Mouse (Mus musculus): ENCODE measurements at regions not wholly inside any gene's neighbourhood (a gene's known extent, or its start where the extent isn't known, plus 50 kb on each side); places are given as distances from the start of the nearest gene placed in this dataset.
"Not testable (repeated sequence)": the region's sequence is repeated elsewhere in the genome, so short reads cannot be mapped to it uniquely, and the experiment has no call there.

GRCm38 (mm10) chr3:83416536-83416935, 288.8 kb downstream of the Dchs2 start:
- no peak for DNase-seq (ENCODE audit: extremely low spot score, low spot score)

- no peak for DNase-seq (ENCODE audit: extremely low spot score, low spot score)
Observed at GRCm38 (mm10) chr3:83424267-83424666, 296.5 kb downstream of the Dchs2 start.

- DNase-seq (ENCODE audit: extremely low spot score, low spot score) = no peak
Observed at GRCm38 (mm10) chr3:83429376-83429775, 301.6 kb downstream of the Dchs2 start.

- no peak for DNase-seq (ENCODE audit: extremely low spot score, low spot score)
Observed at GRCm38 (mm10) chr3:83446154-83446667, 318.5 kb downstream of the Dchs2 start.

- DNase-seq (ENCODE audit: extremely low spot score, low spot score) = no peak
Observed at GRCm38 (mm10) chr3:83450662-83451061, 315.5 kb upstream of the Sfrp2 start.

GRCm38 (mm10) chr3:83451317-83451716, 314.8 kb upstream of the Sfrp2 start:
- no peak for DNase-seq (ENCODE audit: extremely low spot score, low spot score)

- DNase-seq (ENCODE audit: extremely low spot score, low spot score) = no peak
Observed at GRCm38 (mm10) chr3:83453462-83453861, 312.7 kb upstream of the Sfrp2 start.

GRCm38 (mm10) chr3:83458450-83458849, 307.7 kb upstream of the Sfrp2 start:
- no peak for DNase-seq (ENCODE audit: extremely low spot score, low spot score)

GRCm38 (mm10) chr3:83479251-83479650, 286.9 kb upstream of the Sfrp2 start:
- DNase-seq (ENCODE audit: extremely low spot score, low spot score) = no peak

GRCm38 (mm10) chr3:83480176-83480575, 285.9 kb upstream of the Sfrp2 start:
- no peak for DNase-seq (ENCODE audit: extremely low spot score, low spot score)

GRCm38 (mm10) chr3:83486192-83486716, 279.9 kb upstream of the Sfrp2 start:
- no peak for DNase-seq (ENCODE audit: extremely low spot score, low spot score)

- DNase-seq (ENCODE audit: extremely low spot score, low spot score) = no peak
Observed at GRCm38 (mm10) chr3:83495584-83495983, 270.5 kb upstream of the Sfrp2 start.

- no peak for DNase-seq (ENCODE audit: extremely low spot score, low spot score)
Observed at GRCm38 (mm10) chr3:83503901-83504300, 262.2 kb upstream of the Sfrp2 start.

GRCm38 (mm10) chr3:83516614-83517013, 249.5 kb upstream of the Sfrp2 start:
- DNase-seq (ENCODE audit: extremely low spot score, low spot score) = no peak

- DNase-seq (ENCODE audit: extremely low spot score, low spot score) = no peak
Observed at GRCm38 (mm10) chr3:83517914-83518635, 248.0 kb upstream of the Sfrp2 start.

GRCm38 (mm10) chr3:83530243-83530847, 235.8 kb upstream of the Sfrp2 start:
- DNase-seq (ENCODE audit: extremely low spot score, low spot score) = no peak

GRCm38 (mm10) chr3:83536624-83537023, 229.5 kb upstream of the Sfrp2 start:
- DNase-seq (ENCODE audit: extremely low spot score, low spot score) = not testable (repeated sequence)

- DNase-seq (ENCODE audit: extremely low spot score, low spot score) = no peak
Observed at GRCm38 (mm10) chr3:83537231-83537630, 228.9 kb upstream of the Sfrp2 start.

GRCm38 (mm10) chr3:83537711-83538110, 228.4 kb upstream of the Sfrp2 start:
- no peak for DNase-seq (ENCODE audit: extremely low spot score, low spot score)

- DNase-seq (ENCODE audit: extremely low spot score, low spot score) = no peak
Observed at GRCm38 (mm10) chr3:83538898-83539297, 227.2 kb upstream of the Sfrp2 start.

GRCm38 (mm10) chr3:83540997-83541932, 224.9 kb upstream of the Sfrp2 start:
- no peak for DNase-seq (ENCODE audit: extremely low spot score, low spot score)
